Mouse (Mus musculus): ENCODE data around the gene Tsku. TPM values are rescaled to one million over a fixed set of nuclear protein-coding genes. Genes with fewer than 3 reads are reported as not detected.

Tsku gene
- 10.2 and 10.9 TPM in 2 replicates for polyA plus RNA-seq (2015; fragmentation: Nextera tagmentation; extraction: Ambion mirVana)

GRCm38 (mm10) chr7:98361063-98361652 lies at the start of gene Tsku:
Gene Tsku (minus strand): TSS chr7:98361328.
- H3K4me1 ChIP-seq: peaks cover 30% of the 10 kb centered on the region
- under 1% methylated on average over 52 of the region's 52 CpGs for WGBS
- H3K4me3 ChIP-seq (replicated peaks): peak within 1 kb of the TSS; percentile 77
- no peaks in the 10 kb centered on the region for H3K9me3 ChIP-seq
- peak within 1 kb of the TSS; percentile 94 for H3K27ac ChIP-seq
- peak; percentile 92 for ATAC-seq (ENCODE audit: insufficient read depth, low FRiP score, low read depth)
- H3K27me3 ChIP-seq (replicated peaks): no peaks in the 10 kb centered on the region
- H3K9ac ChIP-seq: peak within 1 kb of the TSS; percentile 66
- no peaks in the 10 kb centered on the region for H3K36me3 ChIP-seq
- peak within 1 kb of the TSS; percentile 75 for H3K4me2 ChIP-seq

GRCm38 (mm10) chr7:98407615-98408014 lies 46.5 kb upstream of the Tsku start:
- no peak overlapping the region for H3K9ac ChIP-seq
- H3K27ac ChIP-seq: no peak overlapping the region
- no peaks in the 10 kb centered on the region for H3K9me3 ChIP-seq
- no peak overlapping the region for H3K4me2 ChIP-seq
- no peak for ATAC-seq (ENCODE audit: insufficient read depth, low FRiP score, low read depth)
- no peaks in the 10 kb centered on the region for H3K4me1 ChIP-seq
- no peak overlapping the region for H3K4me3 ChIP-seq (replicated peaks)
- no peaks in the 10 kb centered on the region for H3K27me3 ChIP-seq (replicated peaks)
- no peaks in the 10 kb centered on the region for H3K36me3 ChIP-seq
- 78% methylated on average over 5 of the region's 5 CpGs for WGBS

GRCm38 (mm10) chr7:98403996-98404395 lies 42.9 kb upstream of the Tsku start:
- H3K9ac ChIP-seq: no peak overlapping the region
- H3K27me3 ChIP-seq (replicated peaks): no peaks in the 10 kb centered on the region
- no peaks in the 10 kb centered on the region for H3K4me1 ChIP-seq
- no peak for ATAC-seq (ENCODE audit: insufficient read depth, low FRiP score, low read depth)
- H3K36me3 ChIP-seq: no peaks in the 10 kb centered on the region
- H3K9me3 ChIP-seq: no peaks in the 10 kb centered on the region
- no peak overlapping the region for H3K4me2 ChIP-seq
- WGBS: 77% methylated on average over 4 of the region's 4 CpGs
- H3K4me3 ChIP-seq (replicated peaks): no peak overlapping the region
- no peak overlapping the region for H3K27ac ChIP-seq

GRCm38 (mm10) chr7:98402582-98403574 lies 41.8 kb upstream of the Tsku start:
- ATAC-seq (ENCODE audit: insufficient read depth, low FRiP score, low read depth): no peak
- WGBS: 72% methylated on average over 15 of the region's 15 CpGs
- H3K27ac ChIP-seq: no peak overlapping the region
- H3K9me3 ChIP-seq: no peaks in the 10 kb centered on the region
- no peaks in the 10 kb centered on the region for H3K27me3 ChIP-seq (replicated peaks)
- H3K4me3 ChIP-seq (replicated peaks): no peak overlapping the region
- no peaks in the 10 kb centered on the region for H3K36me3 ChIP-seq
- H3K4me1 ChIP-seq: no peaks in the 10 kb centered on the region
- no peak overlapping the region for H3K9ac ChIP-seq
- no peak overlapping the region for H3K4me2 ChIP-seq

GRCm38 (mm10) chr7:98392466-98393201 lies 31.5 kb upstream of the Tsku start:
- WGBS: 82% methylated on average over 8 of the region's 8 CpGs
- no peak for ATAC-seq (ENCODE audit: insufficient read depth, low FRiP score, low read depth)
- 0 out of 2 replicates have a peak, but pooled peaks cover 5% of the 10 kb centered on the region for H3K4me1 ChIP-seq
- no peak overlapping the region for H3K9ac ChIP-seq
- no peak overlapping the region for H3K27ac ChIP-seq
- no peak overlapping the region for H3K4me2 ChIP-seq
- no peaks in the 10 kb centered on the region for H3K9me3 ChIP-seq
- no peak overlapping the region for H3K4me3 ChIP-seq (replicated peaks)
- H3K36me3 ChIP-seq: no peaks in the 10 kb centered on the region
- H3K27me3 ChIP-seq (replicated peaks): no peaks in the 10 kb centered on the region

- no peaks in the 10 kb centered on the region for H3K27me3 ChIP-seq (replicated peaks)
Observed at GRCm38 (mm10) chr7:98391351-98391936, 30.3 kb upstream of the Tsku start.

GRCm38 (mm10) chr7:98390486-98390885 lies 29.4 kb upstream of the Tsku start:
- 61% methylated on average over 2 of the region's 2 CpGs for WGBS
- ATAC-seq (ENCODE audit: insufficient read depth, low FRiP score, low read depth): no peak
- H3K9me3 ChIP-seq: no peaks in the 10 kb centered on the region

More at GRCm38 (mm10) chr7:98391351-98391936, 30.3 kb upstream of the Tsku start:
- Histone ChIP-seq H3K27ac (no peak overlapping the region), H3K9ac (no peak overlapping the region), H3K4me3 (replicated peaks) (no peak overlapping the region), H3K4me2 (no peak overlapping the region), H3K4me1 (0 out of 2 replicates have a peak, but pooled peaks cover 5% of the 10 kb centered on the region), H3K9me3 (no peaks in the 10 kb centered on the region), H3K36me3 (no peaks in the 10 kb centered on the region)
- 54% methylated on average over 7 of the region's 7 CpGs for WGBS
- peak; percentile 37; the same call in 1 of the 2 replicates for ATAC-seq (ENCODE audit: insufficient read depth, low FRiP score, low read depth)

GRCm38 (mm10) chr7:98389656-98390055 lies 28.5 kb upstream of the Tsku start:
- Histone ChIP-seq H3K4me2 (no peak overlapping the region), H3K27ac (no peak overlapping the region), H3K9ac (no peak overlapping the region), H3K4me3 (replicated peaks) (no peak overlapping the region), H3K36me3 (no peaks in the 10 kb centered on the region), H3K4me1 (0 out of 2 replicates have a peak, but pooled peaks cover 5% of the 10 kb centered on the region), H3K9me3 (no peaks in the 10 kb centered on the region), H3K27me3 (replicated peaks) (no peaks in the 10 kb centered on the region)
- no peak for ATAC-seq (ENCODE audit: insufficient read depth, low FRiP score, low read depth)
- WGBS: 84% methylated on average over 9 of the region's 9 CpGs

More at GRCm38 (mm10) chr7:98390486-98390885, 29.4 kb upstream of the Tsku start:
- H3K4me1 ChIP-seq: 0 out of 2 replicates have a peak, but pooled peaks cover 5% of the 10 kb centered on the region
- no peaks in the 10 kb centered on the region for H3K27me3 ChIP-seq (replicated peaks)
- no peak overlapping the region for H3K4me3 ChIP-seq (replicated peaks)
- no peak overlapping the region for H3K9ac ChIP-seq
- H3K27ac ChIP-seq: no peak overlapping the region
- no peak overlapping the region for H3K4me2 ChIP-seq
- H3K36me3 ChIP-seq: no peaks in the 10 kb centered on the region

DNA sequence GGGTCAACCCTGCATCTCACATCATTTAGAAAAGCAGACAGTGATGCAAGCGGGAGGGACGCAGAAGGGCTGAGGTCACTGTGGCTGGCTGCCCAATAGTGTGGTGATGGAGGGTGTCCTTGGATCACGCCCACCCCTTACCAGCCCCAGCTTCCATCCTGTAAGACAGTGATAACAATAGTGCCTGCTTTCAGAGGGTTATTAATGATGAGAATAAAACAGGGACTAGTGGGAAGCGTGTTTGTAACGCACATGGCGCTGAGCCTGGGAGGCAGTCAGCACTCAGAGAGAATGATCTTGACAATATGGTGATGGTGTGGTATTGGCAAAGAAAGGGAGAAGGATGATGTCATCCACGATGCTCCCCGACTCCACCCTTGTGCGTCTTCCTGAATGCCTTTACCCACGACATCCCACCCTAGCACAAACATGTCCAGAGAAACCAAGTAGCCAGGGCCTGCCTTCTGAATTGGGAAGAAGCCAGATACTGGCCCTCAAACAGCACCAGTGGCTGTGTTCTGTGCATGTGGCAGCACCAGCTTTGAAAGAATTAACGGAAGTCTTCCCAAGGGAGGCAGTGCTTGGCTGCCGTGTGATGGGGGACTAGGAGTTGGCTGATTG lies 27.9 kb upstream of the Tsku start:
- 71% methylated on average over 12 of the region's 12 CpGs for WGBS
- no peak for ATAC-seq (ENCODE audit: insufficient read depth, low FRiP score, low read depth)
- Histone ChIP-seq H3K4me3 (replicated peaks) (no peak overlapping the region), H3K36me3 (no peaks in the 10 kb centered on the region), H3K9me3 (no peaks in the 10 kb centered on the region), H3K4me1 (0 out of 2 replicates have a peak, but pooled peaks cover 7% of the 10 kb centered on the region), H3K9ac (no peak overlapping the region), H3K27me3 (replicated peaks) (no peaks in the 10 kb centered on the region), H3K4me2 (no peak overlapping the region), H3K27ac (no peak overlapping the region)

DNA sequence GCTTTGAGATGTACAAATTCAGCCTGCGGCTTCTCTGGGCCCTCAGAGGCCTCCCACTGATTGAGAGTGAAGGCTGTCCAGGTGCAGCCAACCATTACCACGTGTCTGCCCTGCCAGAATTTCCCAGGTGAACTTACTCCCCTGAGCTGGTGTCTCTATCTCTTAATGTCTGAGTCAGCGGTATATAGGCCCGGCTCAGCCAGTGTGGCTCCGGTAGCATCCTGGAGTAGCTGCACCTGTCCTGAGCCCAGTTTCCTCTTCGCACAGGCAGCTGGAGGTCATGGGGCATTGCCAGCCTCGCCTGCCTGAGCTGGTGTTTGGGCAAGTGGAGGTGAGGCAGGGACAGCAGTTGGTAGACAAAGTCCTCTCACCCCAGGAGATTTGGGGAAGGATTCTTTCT lies 26.1 kb upstream of the Tsku start:
- no peaks in the 10 kb centered on the region for H3K9me3 ChIP-seq
- no peak overlapping the region for H3K4me3 ChIP-seq (replicated peaks)
- no peaks in the 10 kb centered on the region for H3K27me3 ChIP-seq (replicated peaks)
- no peaks in the 10 kb centered on the region for H3K36me3 ChIP-seq
- no peak overlapping the region for H3K4me2 ChIP-seq
- H3K9ac ChIP-seq: no peak overlapping the region
- 69% methylated on average over 7 of the region's 7 CpGs for WGBS
- no peak overlapping the region for H3K27ac ChIP-seq
- H3K4me1 ChIP-seq: 0 out of 2 replicates have a peak, but pooled peaks cover 8% of the 10 kb centered on the region
- ATAC-seq (ENCODE audit: insufficient read depth, low FRiP score, low read depth): no peak

DNA sequence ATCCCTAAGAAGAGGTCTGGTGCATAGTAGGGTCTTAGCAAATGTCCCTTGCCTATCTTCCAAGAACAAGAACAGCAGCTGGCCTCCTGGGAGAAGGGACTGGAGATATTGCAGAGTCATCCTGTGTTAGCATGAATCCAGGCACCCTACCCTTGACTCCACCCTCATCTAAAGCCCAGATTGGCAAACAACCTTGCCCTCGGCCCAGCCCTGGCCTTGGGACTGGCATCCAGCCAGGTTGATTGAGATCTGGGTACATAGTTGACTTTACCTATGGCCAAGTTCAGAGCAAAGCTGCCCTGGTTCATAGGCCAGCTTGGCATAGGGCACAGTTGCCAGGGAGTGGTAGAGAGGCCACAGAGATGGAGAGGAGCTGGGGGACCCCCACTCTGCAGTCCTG lies 24.0 kb upstream of the Tsku start:
- no peak overlapping the region for H3K4me3 ChIP-seq (replicated peaks)
- no peaks in the 10 kb centered on the region for H3K36me3 ChIP-seq
- 47% methylated on average over 1 of the region's 1 CpGs for WGBS
- no peak overlapping the region for H3K4me2 ChIP-seq
- H3K9me3 ChIP-seq: no peaks in the 10 kb centered on the region
- H3K9ac ChIP-seq: no peak overlapping the region
- 0 out of 2 replicates have a peak, but pooled peaks cover 2% of the 10 kb centered on the region for H3K4me1 ChIP-seq
- no peaks in the 10 kb centered on the region for H3K27me3 ChIP-seq (replicated peaks)
- no peak for ATAC-seq (ENCODE audit: insufficient read depth, low FRiP score, low read depth)
- H3K27ac ChIP-seq: 0 out of 2 replicates have a peak overlapping the region, but pooled peaks have one; percentile 8
